Mouse (Mus musculus) urinary bladder, adult 2 months (tissue): ENCODE measurements at regions not wholly inside any gene's neighbourhood (a gene's known extent, or its start where the extent isn't known, plus 50 kb on each side); places are given as distances from the start of the nearest gene placed in this dataset.

Experiments used
- DNase-seq: peaks from one replicate; pipeline ENCODE4 v3.0.0; 2022; ENCODE audit warnings: low spot score

DNA sequence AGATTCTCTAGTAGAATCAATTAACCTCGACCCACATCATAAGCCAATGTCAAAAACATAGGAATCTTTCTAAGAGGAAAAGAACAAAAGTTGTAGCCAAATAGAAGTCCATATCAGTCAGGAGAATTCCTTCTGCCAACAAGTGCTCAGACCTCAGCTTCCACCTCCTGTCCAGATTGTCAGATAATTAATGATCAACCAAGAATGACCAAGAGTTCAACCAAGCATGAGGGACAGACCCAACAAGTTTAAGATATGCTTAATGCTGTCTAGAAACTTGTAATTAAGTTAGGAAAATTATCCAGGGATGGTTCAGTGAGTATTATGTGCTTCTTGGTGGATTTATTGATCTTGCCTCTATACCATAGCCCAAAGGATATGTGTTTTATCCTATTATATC lies 238.6 kb downstream of the Nedd1 start:
- no peak for DNase-seq

DNA sequence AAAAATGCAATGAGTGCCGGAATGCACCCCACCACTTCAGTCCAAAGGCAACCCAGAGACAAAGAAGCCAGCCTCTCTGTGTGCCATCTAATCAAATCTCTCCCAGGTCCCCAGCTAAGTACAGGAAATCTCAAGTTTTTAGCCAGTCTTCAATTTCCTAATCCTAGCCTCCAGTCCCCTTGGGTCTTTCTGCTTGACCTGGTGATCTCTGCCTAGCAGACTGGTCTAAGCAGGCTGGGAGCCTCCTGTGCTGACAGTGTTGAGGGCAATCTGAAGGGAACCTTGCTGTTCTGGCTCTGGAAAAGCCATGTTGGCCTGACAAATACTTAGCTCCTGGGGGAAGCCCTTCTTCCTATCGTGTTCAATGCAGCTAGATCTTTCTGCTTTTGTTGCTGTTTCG lies 248.9 kb downstream of the Nedd1 start:
- DNase-seq: no peak

DNA sequence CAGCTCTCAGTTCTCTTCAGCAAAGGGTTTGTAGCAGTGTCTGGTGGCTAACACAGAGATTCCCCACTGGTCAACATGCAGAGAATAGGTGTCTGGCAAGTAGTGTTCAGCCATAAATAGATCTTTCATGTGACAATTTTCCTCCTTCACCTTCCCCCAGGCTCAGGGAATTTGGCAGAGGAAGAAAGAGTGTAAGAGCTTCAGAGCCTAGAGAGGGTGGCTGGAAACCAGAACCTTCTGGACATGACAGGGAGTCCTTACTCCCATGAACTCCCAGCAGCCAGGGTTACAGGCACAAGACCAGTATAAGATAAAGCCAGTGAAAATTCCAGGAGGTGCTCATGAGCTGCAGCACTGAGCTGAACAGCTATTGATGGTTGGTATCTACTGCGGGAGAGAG lies 251.1 kb downstream of the Nedd1 start:
- DNase-seq: no peak

- no peak for DNase-seq
Measured at GRCm38 (mm10) chr10:92455195-92455594, 267.0 kb downstream of the Nedd1 start.

DNA sequence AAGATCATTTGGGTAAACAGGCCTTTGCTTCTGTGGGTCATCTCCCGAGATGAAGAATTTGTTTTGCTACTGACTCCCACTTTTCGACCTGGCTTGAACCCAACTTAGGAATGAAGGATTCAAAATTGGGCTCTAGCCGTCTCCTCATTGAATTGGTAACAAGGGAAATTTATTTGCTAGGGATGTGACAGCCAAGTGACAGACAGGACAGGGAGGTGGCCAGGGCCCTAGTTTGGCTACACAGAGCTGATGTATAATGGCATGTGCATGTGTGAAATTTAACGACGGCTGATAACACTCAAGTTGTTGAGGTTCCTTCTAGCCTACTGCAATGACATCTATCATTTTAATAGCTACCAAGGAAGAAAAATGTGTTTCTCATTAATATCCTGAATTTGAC lies 268.7 kb downstream of the Nedd1 start:
- no peak for DNase-seq

- no peak for DNase-seq
Measured at GRCm38 (mm10) chr10:92445957-92446356, 276.3 kb downstream of the Nedd1 start.

DNA sequence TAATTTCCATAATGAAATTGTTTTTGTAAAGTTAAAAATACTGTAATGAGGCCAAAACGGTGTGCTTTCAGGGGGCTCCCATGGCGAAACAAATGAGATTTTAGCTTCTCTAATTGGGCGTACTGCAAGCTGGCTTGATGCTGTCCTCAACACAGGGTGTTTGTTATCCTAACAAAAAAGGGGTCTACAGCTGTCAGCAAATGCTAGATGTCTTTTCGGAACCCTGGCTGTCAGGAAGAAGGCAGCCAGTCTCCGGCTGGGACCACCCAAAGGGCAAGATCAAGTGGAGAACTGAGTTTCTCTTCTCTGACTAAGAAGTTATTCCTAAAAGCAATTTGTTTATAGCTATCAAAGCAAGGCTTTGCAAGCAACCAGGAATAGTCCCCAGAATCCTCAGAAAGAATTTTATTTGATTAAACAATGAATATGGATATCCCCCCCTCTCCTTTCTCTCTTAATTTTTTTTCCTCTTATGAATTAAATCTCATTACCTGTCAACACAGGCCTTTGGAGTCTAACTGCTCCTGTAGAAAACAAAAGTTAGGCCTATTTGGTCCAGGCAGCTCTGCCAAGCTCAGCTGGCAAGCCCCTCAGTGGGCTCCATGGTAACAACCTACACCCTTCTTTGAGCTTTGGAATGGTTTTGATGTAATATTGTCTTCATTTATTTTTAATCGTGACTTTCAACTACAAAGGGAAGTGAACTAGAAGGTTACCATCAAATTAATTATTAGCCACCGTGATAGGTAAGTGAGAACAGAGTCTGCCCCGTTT lies 283.4 kb downstream of the Nedd1 start:
- no peak for DNase-seq

DNA sequence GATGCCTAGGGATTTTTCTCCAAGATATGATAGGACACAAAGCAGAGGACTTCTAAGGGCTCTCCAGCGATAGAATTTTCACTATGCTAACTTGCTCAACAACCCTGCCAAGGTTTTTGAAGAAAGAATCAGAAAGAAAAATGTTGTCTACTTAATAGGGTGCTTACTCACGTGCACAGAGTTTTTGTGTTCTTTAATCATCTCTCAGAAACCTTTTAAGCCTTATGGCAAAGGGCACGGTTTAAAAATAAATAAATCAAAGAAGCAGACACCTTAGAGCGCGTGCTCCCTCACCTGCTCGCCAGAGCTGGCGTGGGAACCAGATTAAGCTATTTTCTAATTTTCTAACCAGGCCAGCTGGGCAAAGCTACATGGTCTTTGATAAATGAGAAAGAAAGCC lies 293.0 kb downstream of the Nedd1 start:
- no peak for DNase-seq

- DNase-seq: no peak
Measured at GRCm38 (mm10) chr10:92428026-92428425, 294.2 kb downstream of the Nedd1 start.

GRCm38 (mm10) chr10:92426443-92426842 lies 295.8 kb downstream of the Nedd1 start:
- no peak for DNase-seq

DNA sequence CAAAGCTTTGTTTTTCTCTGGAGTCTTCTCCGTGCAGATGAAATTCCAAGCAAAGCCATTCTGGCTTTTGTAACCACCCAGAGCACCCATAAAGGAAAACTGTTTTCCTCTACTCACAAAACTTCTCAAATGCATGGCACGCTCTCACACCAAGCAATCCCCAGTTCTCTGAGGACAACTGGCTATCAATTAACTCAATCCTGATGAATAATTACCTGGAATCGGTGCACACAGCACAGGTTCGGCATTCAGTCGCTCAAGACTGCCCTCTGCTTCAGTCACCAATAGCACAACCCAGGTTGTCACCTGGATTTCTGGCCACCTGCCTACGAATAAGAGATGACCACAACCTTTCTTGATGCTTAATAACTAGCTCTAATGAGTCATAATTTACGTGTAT lies 309.5 kb downstream of the Nedd1 start:
- DNase-seq: no peak

GRCm38 (mm10) chr10:92410813-92411325 lies 311.4 kb downstream of the Nedd1 start:
- no peak for DNase-seq

- no peak for DNase-seq
Measured at GRCm38 (mm10) chr10:92404697-92405293, 317.4 kb downstream of the Nedd1 start.

DNA sequence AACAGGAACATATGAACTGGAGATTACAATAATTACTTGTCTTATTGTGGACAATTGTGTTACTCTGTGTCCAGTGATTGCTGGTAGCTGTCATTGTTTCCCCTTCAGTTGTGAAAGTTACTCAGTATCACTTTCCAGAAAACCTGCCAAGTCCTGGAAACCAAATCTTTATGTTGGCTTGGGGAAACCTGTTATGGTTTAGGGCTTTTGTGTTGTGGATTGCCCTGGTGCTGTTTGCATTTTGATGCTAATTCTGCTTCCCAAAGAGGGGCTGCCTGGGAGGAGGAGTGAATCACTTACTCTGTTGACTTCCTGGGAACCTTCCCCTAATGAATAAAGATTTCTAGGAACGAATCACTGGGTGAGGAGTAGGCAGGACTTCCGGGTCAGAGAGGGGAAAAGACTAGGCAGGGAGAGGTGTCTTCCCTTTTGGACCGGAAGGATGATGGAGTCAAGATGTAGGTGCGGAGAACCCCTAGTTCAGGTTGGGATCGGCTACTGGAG lies 321.6 kb downstream of the Nedd1 start:
- no peak for DNase-seq

- DNase-seq: no peak
Measured at GRCm38 (mm10) chr10:92389176-92389732, 333.0 kb downstream of the Nedd1 start.

DNA sequence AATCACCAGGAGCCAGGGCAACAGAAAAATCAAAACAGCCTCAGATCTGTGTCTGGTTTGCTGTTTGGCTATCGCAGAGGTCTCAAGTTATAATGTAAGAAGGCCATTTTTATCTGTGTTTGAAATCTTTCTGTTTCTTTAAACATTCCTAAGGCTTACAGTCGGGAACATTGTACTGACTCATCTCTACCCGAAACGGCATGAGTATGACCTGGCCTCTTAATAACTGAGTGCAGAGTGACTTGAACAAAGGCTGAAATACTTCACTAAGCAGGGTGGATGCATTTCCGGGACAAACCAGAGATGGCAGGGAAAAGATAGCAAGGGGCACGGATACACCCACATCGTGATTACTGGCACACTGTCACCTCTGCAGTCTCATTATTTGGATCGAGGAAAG lies 355.1 kb downstream of the Nedd1 start:
- DNase-seq: no peak

- no peak for DNase-seq
Measured at GRCm38 (mm10) chr10:92356738-92357137, 365.5 kb downstream of the Nedd1 start.

DNA sequence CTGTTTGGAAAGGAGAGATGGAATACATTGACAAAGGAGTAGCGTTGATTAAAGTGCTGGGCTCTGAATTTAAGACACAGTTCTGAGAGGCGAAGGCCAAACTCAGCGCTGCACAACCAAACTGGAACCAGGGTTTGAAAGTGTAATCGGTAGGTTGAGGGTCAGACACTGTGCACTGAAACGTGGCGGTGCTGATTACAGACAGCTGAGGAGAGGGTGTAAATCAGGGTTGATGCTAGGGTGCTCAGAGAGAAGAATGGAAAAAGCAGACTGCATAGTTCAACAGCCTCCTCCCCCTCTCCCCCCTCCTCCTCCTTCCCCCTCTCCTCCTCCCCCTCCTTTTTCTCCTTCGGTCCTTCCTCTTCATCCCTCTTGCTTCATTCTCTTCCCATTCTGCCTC lies 373.2 kb downstream of the Nedd1 start:
- DNase-seq: no peak

- DNase-seq: no peak
Measured at GRCm38 (mm10) chr10:92347960-92348675, 374.1 kb downstream of the Nedd1 start.

DNA sequence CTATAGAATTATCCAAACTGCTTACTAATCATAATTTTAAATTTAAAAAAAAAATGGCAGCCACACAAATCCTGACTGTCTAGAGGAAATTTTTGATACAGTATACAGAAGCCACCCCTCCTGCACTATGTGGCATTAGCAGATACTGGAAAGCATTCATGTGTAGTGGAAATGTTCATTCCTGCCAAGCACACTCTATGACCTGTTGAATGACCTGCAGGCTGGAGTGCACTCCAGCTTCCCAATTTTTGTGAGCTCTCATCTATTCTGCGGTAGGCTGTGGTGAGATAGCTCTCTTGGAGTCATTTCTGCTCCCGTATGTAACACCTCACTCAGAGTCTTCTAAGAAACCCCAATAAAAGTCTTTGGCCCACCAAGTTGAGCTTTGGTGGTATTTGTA lies 382.5 kb downstream of the Nedd1 start:
- no peak for DNase-seq

DNA sequence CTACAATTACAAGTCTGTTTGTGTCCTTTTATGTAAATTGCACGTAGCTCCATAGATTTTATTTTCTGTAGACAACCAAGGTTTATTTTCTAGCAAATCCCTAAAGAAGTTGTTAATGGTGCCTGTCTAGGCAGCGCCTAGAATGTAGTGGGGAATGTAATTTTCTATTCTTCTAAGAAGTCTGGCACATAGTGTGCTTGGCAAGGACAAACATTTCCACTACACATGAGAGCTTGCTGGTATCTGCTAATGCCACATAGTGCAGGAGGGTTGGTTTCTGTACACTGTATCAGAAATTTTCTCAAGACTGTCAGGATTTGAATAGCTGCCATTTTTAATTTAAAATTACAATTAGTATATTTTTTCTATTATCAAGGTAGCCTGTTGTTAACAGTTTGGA lies 385.3 kb downstream of the Nedd1 start:
- no peak for DNase-seq

DNA sequence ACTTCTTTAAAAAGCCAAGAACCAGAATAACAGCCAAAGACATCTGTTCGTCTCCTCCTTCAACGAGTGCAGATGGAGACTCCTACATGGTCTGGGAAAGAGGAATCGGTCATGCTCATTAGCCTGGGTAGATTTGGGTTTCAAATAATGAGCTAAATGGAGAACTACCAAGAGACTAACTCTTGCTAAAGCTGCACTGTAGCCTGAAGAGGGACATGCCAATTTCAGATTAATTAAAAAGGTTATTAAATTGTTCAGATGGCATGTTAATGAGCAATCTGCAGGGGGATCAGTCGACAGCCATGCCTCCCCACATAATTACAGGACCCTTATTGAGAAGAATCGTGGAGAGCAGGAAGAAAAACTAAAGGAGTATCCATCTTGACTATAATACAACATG lies 386.1 kb downstream of the Nedd1 start:
- no peak for DNase-seq
